Mouse (Mus musculus): ENCODE measurements at regions not wholly inside any gene's neighbourhood (a gene's known extent, or its start where the extent isn't known, plus 50 kb on each side); places are given as distances from the start of the nearest gene placed in this dataset.

GRCm38 (mm10) chr15:28823526-28823925 lies 620.0 kb downstream of the Dnah5 start:
- peak; percentile 1 for DNase-seq (ENCODE audit: low read depth)

- no peak for DNase-seq (ENCODE audit: low read depth)
Measured at GRCm38 (mm10) chr15:28834831-28835230, 631.3 kb downstream of the Dnah5 start.

GRCm38 (mm10) chr15:28840322-28840721 lies 636.8 kb downstream of the Dnah5 start:
- DNase-seq (ENCODE audit: low read depth), result no peak

GRCm38 (mm10) chr15:28856419-28856818 lies 652.9 kb downstream of the Dnah5 start:
- peak; percentile 3 for DNase-seq (ENCODE audit: low read depth)

GRCm38 (mm10) chr15:28858176-28858575 lies 654.6 kb downstream of the Dnah5 start:
- no peak for DNase-seq (ENCODE audit: low read depth)

- DNase-seq (ENCODE audit: low read depth), result no peak
Measured at GRCm38 (mm10) chr15:28864101-28864500, 660.5 kb downstream of the Dnah5 start.

- no peak for DNase-seq (ENCODE audit: low read depth)
Measured at GRCm38 (mm10) chr15:28864913-28865312, 661.4 kb downstream of the Dnah5 start.

GRCm38 (mm10) chr15:28873001-28873400 lies 669.4 kb downstream of the Dnah5 start:
- no peak for DNase-seq (ENCODE audit: low read depth)

- DNase-seq (ENCODE audit: low read depth), result no peak
Measured at GRCm38 (mm10) chr15:28896248-28896808, 692.8 kb downstream of the Dnah5 start.

- DNase-seq (ENCODE audit: low read depth), result no peak
Measured at GRCm38 (mm10) chr15:28922437-28922836, 718.9 kb downstream of the Dnah5 start.

- DNase-seq (ENCODE audit: low read depth), result no peak
Measured at GRCm38 (mm10) chr15:28948245-28948644, 744.7 kb downstream of the Dnah5 start.
